Mouse (Mus musculus): ENCODE data around the gene Rhox3f.
"Not testable (repeated sequence)": the region's sequence is repeated elsewhere in the genome, so short reads cannot be mapped to it uniquely, and the experiment has no call there.

DNA sequence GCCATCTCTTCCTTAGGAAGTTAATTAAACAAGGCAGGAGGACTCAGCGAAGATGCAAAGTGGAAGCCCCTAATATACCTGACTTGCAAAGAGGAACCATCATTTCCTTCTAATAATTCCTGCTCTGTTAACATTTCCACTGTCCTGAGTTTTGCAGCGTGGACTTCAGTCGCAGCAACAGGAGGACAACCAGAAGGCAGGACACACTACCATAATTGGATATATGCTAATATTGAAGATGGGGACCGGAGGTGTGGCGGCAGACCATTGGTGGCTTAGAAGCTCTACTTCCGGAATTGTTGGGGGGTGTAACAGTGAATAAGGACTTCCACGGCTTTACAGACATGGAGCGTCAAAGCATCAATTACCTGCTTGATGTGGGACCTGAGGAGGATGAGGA is 9.7 kb upstream of the Rhox3f start, which contains the start of gene Rhox2f:
- not testable (repeated sequence) for TF ChIP-seq CTCF (IDR thresholded peaks at IDR 0.05; ENCODE audit: extremely low read depth, insufficient read depth, insufficient read length, insufficient replicate concordance); POLR2A (IDR thresholded peaks at IDR 0.05; ENCODE audit: low read depth, low read length)

Data from spleen, adult 2 months (tissue).